Mouse (Mus musculus) retina, postnatal 1 day (tissue): ENCODE measurements around the gene Anapc15.

ENCODE experiments used
- DNase-seq: peaks from one replicate; pipeline ENCODE4 v3.0.0-alpha.2; 2012

Anapc15 gene

GRCm38 (mm10) chr7:101851689-101852088 lies 11.8 kb upstream of the Anapc15 start:
- no peak for DNase-seq

GRCm38 (mm10) chr7:101852846-101853245 lies 10.7 kb upstream of the Anapc15 start:
- DNase-seq, result no peak

- DNase-seq, result no peak
These were observed 9.7 kb upstream of the Anapc15 start for GRCm38 (mm10) chr7:101853816-101854215.

GRCm38 (mm10) chr7:101857094-101857493 lies 6.4 kb upstream of the Anapc15 start, which contains the start of gene Folr2:
Gene Folr2 (minus strand): TSS chr7:101857194.
- DNase-seq, result no peak

GRCm38 (mm10) chr7:101858362-101858761 lies 5.2 kb upstream of the Anapc15 start:
- DNase-seq, result no peak

- no peak for DNase-seq
These were observed 2.5 kb upstream of the Anapc15 start for GRCm38 (mm10) chr7:101860978-101861377.

- no peak for DNase-seq
These were observed 1.2 kb upstream of the Anapc15 start for GRCm38 (mm10) chr7:101862291-101862690.

- DNase-seq, result no peak
These were observed 3.2 kb downstream of the Anapc15 start for GRCm38 (mm10) chr7:101866491-101867265.

- DNase-seq, result no peak
These were observed 4.0 kb downstream of the Anapc15 start for GRCm38 (mm10) chr7:101867482-101867881.

- DNase-seq, result peak; percentile 67
These were observed 5.0 kb downstream of the Anapc15 start for GRCm38 (mm10) chr7:101868241-101869162.

GRCm38 (mm10) chr7:101869163-101869500 lies 5.6 kb downstream of the Anapc15 start:
- no peak for DNase-seq

- DNase-seq, result no peak
These were observed 7.1 kb downstream of the Anapc15 start, which contains the start of gene Folr1 for GRCm38 (mm10) chr7:101870629-101871028. Gene Folr1 (minus strand): TSS chr7:101870788.

- no peak for DNase-seq
These were observed 7.8 kb downstream of the Anapc15 start for GRCm38 (mm10) chr7:101871296-101871695.

- no peak for DNase-seq
These were observed 12.5 kb downstream of the Anapc15 start for GRCm38 (mm10) chr7:101875978-101876377.

GRCm38 (mm10) chr7:101880855-101881254 lies 17.3 kb downstream of the Anapc15 start:
- no peak for DNase-seq

GRCm38 (mm10) chr7:101882413-101883154 lies 19.1 kb downstream of the Anapc15 start:
- no peak for DNase-seq

GRCm38 (mm10) chr7:101884160-101884559 lies 20.6 kb downstream of the Anapc15 start:
- DNase-seq, result no peak

- no peak for DNase-seq
These were observed 22.8 kb downstream of the Anapc15 start for GRCm38 (mm10) chr7:101886274-101886673.

- DNase-seq, result no peak
These were observed 24.9 kb downstream of the Anapc15 start for GRCm38 (mm10) chr7:101888460-101888859.

GRCm38 (mm10) chr7:101895695-101896094 lies 32.2 kb downstream of the Anapc15 start:
- DNase-seq, result no peak

- DNase-seq, result peak; percentile 100
These were observed 32.9 kb downstream of the Anapc15 start for GRCm38 (mm10) chr7:101896104-101897066.
